Mouse (Mus musculus) MEL (cell line): ENCODE data around the gene Olfr139.

Source experiments
- CTCF ChIP-seq, 3 experiments: IDR thresholded peaks in 2 of 3; conservative IDR thresholded peaks in 1 of 3; 2 replicates each; pipeline ENCODE4 v1.5.1; 2011 to 2012; ENCODE audit warnings: low read length in 3 of 3, low read depth in 2 of 3, mild to moderate bottlenecking in 2 of 3, improper control_type of control experiment in 1 of 3, inconsistent platforms in 1 of 3, mixed read lengths in 1 of 3, moderate library complexity in 1 of 3; ENCODE audit not compliant: control insufficient read depth in 1 of 3, insufficient read depth in 1 of 3, poor library complexity in 1 of 3, severe bottlenecking in 1 of 3
- E2F4 ChIP-seq: IDR thresholded peaks from 2 replicates; pipeline ENCODE4 v1.6.1; 2011; ENCODE audit warnings: low read depth, low read length, improper control_type of control experiment, borderline replicate concordance
- EP300 ChIP-seq, 2 experiments: IDR thresholded peaks; 2 replicates each; pipeline ENCODE4 v1.6.1; 2011; ENCODE audit warnings: improper control_type of control experiment in 2 of 2, low read length in 2 of 2, low read depth in 1 of 2, mild to moderate bottlenecking in 1 of 2
- MAX ChIP-seq: IDR thresholded peaks from 2 replicates; pipeline ENCODE4 v1.6.1; 2011; ENCODE audit warnings: low read length, improper control_type of control experiment
- POLR2A ChIP-seq, 2 experiments: IDR thresholded peaks; 2 replicates each; pipeline ENCODE4 v1.6.1; 2011 to 2012; ENCODE audit warnings: low read length in 2 of 2, mild to moderate bottlenecking in 2 of 2, control low read depth in 1 of 2, improper control_type of control experiment in 1 of 2, low read depth in 1 of 2, moderate library complexity in 1 of 2; ENCODE audit not compliant: control insufficient read depth in 1 of 2, insufficient read depth in 1 of 2, poor library complexity in 1 of 2
- POLR2AphosphoS5 ChIP-seq: IDR thresholded peaks from 2 replicates; pipeline ENCODE4 v1.6.1; 2012; ENCODE audit warnings: low read depth, borderline replicate concordance, mild to moderate bottlenecking, inconsistent platforms, low read length, moderate library complexity, mixed read lengths
- RCOR1 ChIP-seq: IDR thresholded peaks from 2 replicates; pipeline ENCODE4 v1.6.1; 2012; ENCODE audit warnings: low read depth, mild to moderate bottlenecking, inconsistent platforms, low read length, improper control_type of control experiment
- SIN3A ChIP-seq: IDR thresholded peaks from 2 replicates; pipeline ENCODE4 v1.6.1; 2012; ENCODE audit warnings: low read length, improper control_type of control experiment, inconsistent platforms
- ZNF384 ChIP-seq: IDR thresholded peaks from 2 replicates; pipeline ENCODE4 v1.6.1; 2012; ENCODE audit warnings: low read depth, mild to moderate bottlenecking, inconsistent platforms, low read length, improper control_type of control experiment

DNA sequence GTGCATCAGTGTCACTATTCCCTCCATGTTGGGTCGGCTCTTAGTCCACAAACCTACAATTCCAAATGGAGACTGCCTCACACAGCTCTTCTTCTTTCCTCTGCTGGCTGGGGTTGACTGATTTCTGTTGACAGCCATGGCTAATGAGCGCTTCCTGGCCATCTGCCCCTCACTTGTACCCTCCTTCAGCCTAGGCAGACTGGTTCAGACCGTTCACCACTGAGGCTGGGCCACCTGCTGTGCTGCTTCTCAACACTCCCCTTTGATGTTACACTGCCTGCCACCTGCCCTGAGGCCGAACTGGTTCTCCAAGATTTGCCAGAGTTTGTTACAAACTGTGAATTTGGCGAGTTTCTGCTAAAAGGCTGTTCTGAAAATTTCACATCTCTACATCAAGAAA, 48.7 kb upstream of the Olfr139 start:
- no peak for TF ChIP-seq POLR2A (IDR thresholded peaks at IDR 0.05; ENCODE audit: control insufficient read depth in 1 of 2, insufficient read depth in 1 of 2, low read depth in 1 of 2, low read length in 2 of 2, poor library complexity in 1 of 2)
- TF ChIP-seq E2F4, result no peak
- no peak for TF ChIP-seq POLR2AphosphoS5
- no peak for TF ChIP-seq MAX
- TF ChIP-seq SIN3A, result no peak
- no peak for TF ChIP-seq CTCF (IDR thresholded peaks at IDR 0.05 in 2 of 3, conservative IDR thresholded peaks at IDR 0.05 in 1 of 3; ENCODE audit: control insufficient read depth in 1 of 3, insufficient read depth in 1 of 3, low read depth in 2 of 3, low read length in 3 of 3, poor library complexity in 1 of 3, severe bottlenecking in 1 of 3)
- no peak for TF ChIP-seq ZNF384
- no peak for TF ChIP-seq RCOR1
- TF ChIP-seq EP300 (IDR thresholded peaks at IDR 0.05; ENCODE audit: low read depth in 1 of 2, low read length in 2 of 2), result no peak
